In genomic region chr2:102400605-102401351, GRCm38 (mm10) we compare ENCODE assay signal across 8 mouse cellular contexts. TPM values are rescaled to one million over a fixed set of nuclear protein-coding genes. Genes with fewer than 3 reads are reported as not detected.
DNase-seq lines count a peak whose midpoint lies in the region; ATAC-seq lines count a peak whose summit lies in the region.

No protein-coding gene starts in this region.

- peak overlapping the region; percentile 75 for H3K4me3 ChIP-seq in embryonic facial prominence, embryonic 10.5 days
- peak overlapping the region; percentile 61 for H3K4me3 ChIP-seq in midbrain, embryonic 11.5 days (ENCODE audit: low read depth, low read length)

- peak overlapping the region; percentile 60 for H3K4me2 ChIP-seq in midbrain, embryonic 11.5 days

- H3K36me3 ChIP-seq in embryonic facial prominence, embryonic 10.5 days (replicated peaks), result peaks cover 5% of the 10 kb centered on the region; the same call in 1 of the 2 replicates
- H3K36me3 ChIP-seq in midbrain, embryonic 11.5 days (ENCODE audit: control insufficient read depth, insufficient read depth, low read length), result no peaks in the 10 kb centered on the region

- no peaks in the 10 kb centered on the region for H3K9me3 ChIP-seq in embryonic facial prominence, embryonic 10.5 days
- no peaks in the 10 kb centered on the region for H3K9me3 ChIP-seq in midbrain, embryonic 11.5 days (ENCODE audit: control insufficient read depth, low read length)

- under 1% methylated on average over 94 of the region's 94 CpGs for WGBS in embryonic facial prominence, embryonic 10.5 days
- under 1% methylated on average over 88 of the region's 94 CpGs for WGBS in midbrain, embryonic 11.5 days

- peaks cover 23% of the 10 kb centered on the region for H3K4me1 ChIP-seq in embryonic facial prominence, embryonic 10.5 days
- H3K4me1 ChIP-seq in midbrain, embryonic 11.5 days (ENCODE audit: control insufficient read depth, insufficient read depth, low read length), result peaks cover 17% of the 10 kb centered on the region

- ATAC-seq in granulocyte monocyte progenitor cell, adult 5-6 weeks (replicated peaks; ENCODE audit: poor library complexity, severe bottlenecking), result peak; percentile 94
- peak; percentile 91 for ATAC-seq in midbrain, embryonic 11.5 days (ENCODE audit: low FRiP score)

- H3K9ac ChIP-seq in midbrain, embryonic 11.5 days (ENCODE audit: low read length), result peak overlapping the region; percentile 79

- no peaks in the 10 kb centered on the region for H3K27me3 ChIP-seq in embryonic facial prominence, embryonic 10.5 days (replicated peaks; ENCODE audit: low read depth, poor library complexity, severe bottlenecking)
- no peaks in the 10 kb centered on the region for H3K27me3 ChIP-seq in midbrain, embryonic 11.5 days (ENCODE audit: control insufficient read depth, insufficient read depth, low read length)

- peak; percentile 91 for DNase-seq in adrenal gland, postnatal 14 days
- DNase-seq in embryonic facial prominence, embryonic 10.5 days (ENCODE audit: low spot score), result peak; percentile 82
- peak; percentile 91 for DNase-seq in kidney, adult 11 months
- DNase-seq in left cerebral cortex, postnatal 4 days, result peak; percentile 81
- peak; percentile 98 for DNase-seq in midbrain, embryonic 11.5 days (ENCODE audit: low spot score, missing footprints)
- peak; percentile 83 for DNase-seq in right cerebral cortex, postnatal 4 days
- DNase-seq in yolk sac, embryonic 10.5 days (ENCODE audit: low spot score), result peak; percentile 92

- H3K27ac ChIP-seq in embryonic facial prominence, embryonic 10.5 days (replicated peaks), result peak overlapping the region; percentile 97
- peak overlapping the region; percentile 74 for H3K27ac ChIP-seq in midbrain, embryonic 11.5 days (ENCODE audit: low read depth, low read length)

- intact Hi-C loops in left cerebral cortex, postnatal 4 days (cut with DNase I), result loop anchor here (2.0 kb wide), 1 partner anchor 48 kb away; no protein-coding TSS in a partner anchor

RNA-seq across cellular contexts. Expression of gene Trim44, which starts 6.8 kb away (rescaled TPM):
- 64.5 and 76.8 TPM in 2 replicates for total RNA-seq in adrenal gland, postnatal 14 days (2021)
- polyA plus RNA-seq in embryonic facial prominence, embryonic 10.5 days (2016; fragmentation: Nextera tagmentation; extraction: Ambion mirVana), result 23.7 and 24.1 TPM in 2 replicates
- total RNA-seq in granulocyte monocyte progenitor cell, adult 5-6 weeks (2014; fragmentation: Nextera tagmentation), result 31.9 and 39.3 TPM in 2 replicates
- total RNA-seq in granulocyte monocyte progenitor cell, adult 5-6 weeks (2017), result 42.2 and 44.7 TPM in 2 replicates
- total RNA-seq in left cerebral cortex, postnatal 4 days (2021), result 100 to 1,000 TPM; 166 to 167 TPM
- polyA plus RNA-seq in midbrain, embryonic 11.5 days (2014; fragmentation: Nextera tagmentation; extraction: Ambion mirVana), result 40.7 and 44.4 TPM in 2 replicates

RNA-seq across cellular contexts. Expression of gene Fjx1, which starts 51.5 kb away (rescaled TPM):
- 0.85 and 1.5 TPM in 2 replicates for total RNA-seq in adrenal gland, postnatal 14 days (2021)
- polyA plus RNA-seq in embryonic facial prominence, embryonic 10.5 days (2016; fragmentation: Nextera tagmentation; extraction: Ambion mirVana), result 9.9 and 10.4 TPM in 2 replicates
- total RNA-seq in granulocyte monocyte progenitor cell, adult 5-6 weeks (2014; fragmentation: Nextera tagmentation), result not detected in 2 replicates
- total RNA-seq in granulocyte monocyte progenitor cell, adult 5-6 weeks (2017), result 0.41 TPM in 1 of 2 replicates, not detected in the other
- total RNA-seq in left cerebral cortex, postnatal 4 days (2021), result 10 to 100 TPM; 65.1 to 65.3 TPM
- 25.2 and 25.5 TPM in 2 replicates for polyA plus RNA-seq in midbrain, embryonic 11.5 days (2014; fragmentation: Nextera tagmentation; extraction: Ambion mirVana)

Comparison
In these comparisons a context has a peak if more than half of its experiments do, and no peak if none do; other contexts are left out.
1. Peak in every context shown above with its lines: DNase-seq, ATAC-seq, H3K4me3 ChIP-seq and H3K27ac ChIP-seq.
2. RNA of gene Fjx1, which starts 51.5 kb away (total RNA-seq): 65.1 to 65.3 TPM in left cerebral cortex, postnatal 4 days; 0.85 to 1.5 TPM in adrenal gland, postnatal 14 days and 0.41 TPM in granulocyte monocyte progenitor cell, adult 5-6 weeks; every median in the first group is over 10 times any median in the second.